Mouse (Mus musculus): ENCODE data around the gene Garnl3.

GRCm38 (mm10) chr2:32964659-32965457 lies 166.6 kb downstream of the Garnl3 start:
- TF ChIP-seq USF1 (IDR thresholded peaks at IDR 0.05; ENCODE audit: low read depth, low read length) (no peak), CHD2 (IDR thresholded peaks at IDR 0.05; ENCODE audit: low read length) (no peak; the same call in 1 of the 2 replicates), MAX (IDR thresholded peaks at IDR 0.05; ENCODE audit: low read length) (no peak), CTCF (conservative IDR thresholded peaks at IDR 0.05 in 1 of 2, IDR thresholded peaks at IDR 0.05 in 1 of 2; ENCODE audit: low read depth in 2 of 2, low read length in 2 of 2) (no peak), POLR2A (IDR thresholded peaks at IDR 0.05; ENCODE audit: low read depth, low read length) (peak; percentile 62), EP300 (IDR thresholded peaks at IDR 0.05; ENCODE audit: low read length) (0 out of 2 replicates have a peak, but pooled peaks have one; percentile 5), ZMIZ1 (IDR thresholded peaks at IDR 0.05; ENCODE audit: low read depth, low read length) (peak; percentile 40), MAZ (IDR thresholded peaks at IDR 0.05; ENCODE audit: low read depth, low read length) (no peak), ZKSCAN1 (IDR thresholded peaks at IDR 0.05; ENCODE audit: borderline replicate concordance, low read depth, low read length) (no peak), MXI1 (IDR thresholded peaks at IDR 0.05; ENCODE audit: low read depth, low read length) (no peak), JUND (conservative IDR thresholded peaks at IDR 0.05; ENCODE audit: low read depth, low read length) (no peak)

All from CH12.LX (cell line).